In the genomic region with DNA sequence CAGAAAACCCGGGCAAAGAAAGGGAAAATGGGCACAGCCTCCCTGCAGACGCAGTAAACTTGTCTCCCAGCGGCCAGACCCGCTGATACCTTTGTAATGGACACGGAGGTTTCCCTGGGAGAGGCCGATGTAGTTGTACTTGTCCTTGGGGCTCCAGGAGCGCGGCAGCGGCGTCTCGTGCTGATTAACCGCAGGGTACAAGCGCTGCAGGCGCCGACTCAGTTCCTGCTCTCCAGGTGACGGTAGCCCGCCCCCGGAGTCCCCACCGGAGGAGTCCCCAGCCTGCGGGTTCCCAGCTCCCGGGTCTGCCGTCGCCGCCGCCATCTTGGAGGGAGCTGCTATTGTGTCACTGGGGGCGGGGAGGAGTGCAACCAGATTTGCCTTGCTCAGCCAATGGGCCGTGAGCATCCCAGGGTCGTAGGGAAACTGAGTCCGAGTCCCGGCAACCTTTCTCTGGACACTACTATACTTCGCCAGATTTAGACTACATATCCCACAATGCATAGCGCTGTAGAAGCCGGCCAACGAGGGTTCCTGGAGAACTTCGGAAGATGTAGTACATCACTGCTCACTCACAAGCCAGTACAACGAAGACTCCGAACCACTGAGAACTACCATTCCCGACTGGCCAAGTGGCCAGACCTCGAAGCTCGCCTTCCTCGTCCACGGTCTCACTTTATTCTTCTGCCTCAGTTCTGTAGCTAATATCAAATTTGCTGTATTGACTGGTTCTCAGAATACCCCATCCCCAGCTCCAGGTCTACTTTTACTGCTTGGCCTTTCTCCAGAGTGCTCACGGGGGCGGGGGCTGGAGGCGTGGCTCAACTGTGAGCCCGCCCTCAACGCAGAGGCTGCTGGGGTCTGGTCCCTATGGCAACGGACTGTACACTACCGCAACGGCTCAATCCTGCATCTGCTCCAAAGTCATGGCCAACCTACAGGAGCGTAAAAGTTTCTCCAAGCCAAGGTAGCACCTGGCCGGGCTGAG, we compare ENCODE assay signal across 8 mouse cellular contexts. TPM values are rescaled to one million over a fixed set of nuclear protein-coding genes. Genes with fewer than 3 reads are reported as not detected.
DNase-seq lines count a peak whose midpoint lies in the region; ATAC-seq lines count a peak whose summit lies in the region.

A gene (minus strand): TSS at position 490 of the 988 bp plus-strand sequence.
A gene (plus strand): TSS at position 871 of the 988 bp plus-strand sequence.

- no peaks in the 10 kb centered on the region for H3K9me3 ChIP-seq in intestine, embryonic 14.5 days (ENCODE audit: control insufficient read depth, low read length)

- peaks cover 30% of the 10 kb centered on the region for H3K36me3 ChIP-seq in intestine, embryonic 14.5 days (ENCODE audit: control insufficient read depth, insufficient read depth, low read length)

- no peaks in the 10 kb centered on the region for H3K27me3 ChIP-seq in intestine, embryonic 14.5 days (replicated peaks; ENCODE audit: control insufficient read depth, insufficient read depth, low read length)

- H3K4me1 ChIP-seq in intestine, embryonic 14.5 days (replicated peaks; ENCODE audit: control insufficient read depth, insufficient read depth, low read length), result peaks cover 11% of the 10 kb centered on the region

- H3K9ac ChIP-seq in intestine, embryonic 14.5 days (ENCODE audit: low read length), result peak within 1 kb of the TSS; percentile 86

- under 1% methylated on average over 52 of the region's 52 CpGs for WGBS in intestine, embryonic 14.5 days

- peak within 1 kb of the TSS; percentile 55 for H3K27ac ChIP-seq in intestine, embryonic 14.5 days (ENCODE audit: low read depth)

- H3K4me2 ChIP-seq in intestine, embryonic 14.5 days (ENCODE audit: low read length), result peak within 1 kb of the TSS; percentile 87

- peak within 1 kb of the TSS; percentile 88 for H3K4me3 ChIP-seq in intestine, embryonic 14.5 days (ENCODE audit: low read depth, low read length)

- intact Hi-C loops in left cerebral cortex, postnatal 14 days (cut with DNase I), result loop anchor here (5.0 kb wide), 1 partner anchor 115 kb away; no protein-coding TSS in a partner anchor

- peak; percentile 99 for ATAC-seq in intestine, embryonic 14.5 days (replicated peaks; ENCODE audit: low FRiP score, low TSS enrichment, low read depth)

- peak; percentile 89 for DNase-seq in adrenal gland, adult 18-20 months (ENCODE audit: low spot score in 2 of 2)
- DNase-seq in embryo, embryonic 11 days, result peak; percentile 98
- peak; percentile 97 for DNase-seq in gastrocnemius, postnatal 25 days
- peak; percentile 99 for DNase-seq in intestine, embryonic 14.5 days (ENCODE audit: low spot score)
- peak; percentile 97 to 100 for DNase-seq in left cerebral cortex, postnatal 14 days (ENCODE audit: low spot score in 2 of 2)
- DNase-seq in mesoderm, embryonic 11.5 days (ENCODE audit: low read depth, low spot score), result peak; percentile 99
- peak; percentile 98 to 99 for DNase-seq in right cerebral cortex, postnatal 36 days (ENCODE audit: low spot score in 2 of 2)
- peak; percentile 98 for DNase-seq in yolk sac, embryonic 10.5 days (ENCODE audit: low spot score)

RNA-seq across cellular contexts. Expression of the first gene that starts in this region (rescaled TPM):
- 10 to 100 TPM; 20.1 to 24.7 TPM for total RNA-seq in adrenal gland, adult 18-20 months (2021)
- total RNA-seq in gastrocnemius, postnatal 25 days (2021), result 10 to 100 TPM; 14.6 to 20.5 TPM
- polyA plus RNA-seq in intestine, embryonic 14.5 days (2014; fragmentation: Nextera tagmentation; extraction: Ambion mirVana), result 11.6 and 11.7 TPM in 2 replicates
- total RNA-seq in left cerebral cortex, postnatal 14 days (2021), result 10 to 100 TPM; 24.6 to 26.4 TPM

RNA-seq across cellular contexts. Expression of the second gene that starts in this region (rescaled TPM):
- not detected for total RNA-seq in adrenal gland, adult 18-20 months (2021)
- total RNA-seq in gastrocnemius, postnatal 25 days (2021), result not detected
- 0.11 TPM in 1 of 2 replicates, not detected in the other for polyA plus RNA-seq in intestine, embryonic 14.5 days (2014; fragmentation: Nextera tagmentation; extraction: Ambion mirVana)
- total RNA-seq in left cerebral cortex, postnatal 14 days (2021), result under 1 TPM in 1 of 2 experiments, not detected in 1; 0.18 TPM

Comparison
In these comparisons a context has a peak if more than half of its experiments do, and no peak if none do; other contexts are left out.
1. Peak in every context shown above with its lines: DNase-seq, ATAC-seq, H3K4me3 ChIP-seq and H3K27ac ChIP-seq.